Mouse (Mus musculus): ENCODE measurements around the gene Lrrc51. TPM values are rescaled to one million over a fixed set of nuclear protein-coding genes. Genes with fewer than 3 reads are reported as not detected.

The Lrrc51 gene
- total and polyA plus RNA-seq, 3 experiments, result 3.0 to 11.6 (median 4.5) TPM

GRCm38 (mm10) chr7:101965606-101966005, 31.9 kb upstream of the Lrrc51 start:
- Histone ChIP-seq H3K79me2 (replicated peaks; ENCODE audit: control insufficient read depth, insufficient read depth, low read length) (peaks cover 4% of the 10 kb centered on the region), H3K27me3 (ENCODE audit: control insufficient read depth, insufficient read depth, low read length) (no peaks in the 10 kb centered on the region), H3K9ac (ENCODE audit: low read depth, low read length) (no peak overlapping the region), H3K27ac (no peak overlapping the region), H3K4me3 (no peak overlapping the region), H3K36me3 (ENCODE audit: control insufficient read depth, insufficient read depth, low read length) (no peaks in the 10 kb centered on the region), H3K4me1 (ENCODE audit: control insufficient read depth, insufficient read depth, low read length) (peaks cover 3% of the 10 kb centered on the region)
- intact Hi-C loops (cut with DNase I), result no loop called here
- WGBS, result 54% methylated on average over 2 of the region's 2 CpGs
- no peak for TF ChIP-seq EP300 (IDR thresholded peaks at IDR 0.05; ENCODE audit: insufficient read depth, low read depth, low read length)
- TF ChIP-seq CTCF (IDR thresholded peaks at IDR 0.05), result no peak
- no peak for TF ChIP-seq POLR2A (IDR thresholded peaks at IDR 0.05; ENCODE audit: insufficient read depth, low read depth, low read length)
- no peak for DNase-seq

DNA sequence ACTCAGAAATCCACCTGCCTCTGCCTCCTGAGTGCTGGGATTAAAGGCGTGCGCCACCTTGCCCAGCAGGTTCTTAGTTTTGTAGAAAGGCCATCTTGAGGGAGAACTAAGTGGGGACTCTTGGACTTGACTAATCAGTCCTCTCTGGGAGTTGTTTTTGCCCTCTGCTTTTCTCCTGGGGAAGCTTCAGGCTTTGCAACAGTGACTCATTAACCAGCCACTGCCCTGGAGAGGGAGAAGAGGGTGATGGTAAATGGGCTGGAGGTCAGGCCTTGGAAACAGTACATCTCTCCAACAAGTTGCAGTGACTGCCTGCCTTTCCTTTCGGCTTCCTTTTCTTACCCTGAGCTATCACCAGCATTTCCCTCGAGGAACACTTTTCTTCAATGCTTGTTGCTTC, 30.9 kb upstream of the Lrrc51 start:
- Histone ChIP-seq H3K27ac (no peak overlapping the region), H3K4me1 (ENCODE audit: control insufficient read depth, insufficient read depth, low read length) (peaks cover 3% of the 10 kb centered on the region), H3K36me3 (ENCODE audit: control insufficient read depth, insufficient read depth, low read length) (no peaks in the 10 kb centered on the region), H3K79me2 (replicated peaks; ENCODE audit: control insufficient read depth, insufficient read depth, low read length) (peaks cover 4% of the 10 kb centered on the region), H3K4me3 (no peak overlapping the region), H3K27me3 (ENCODE audit: control insufficient read depth, insufficient read depth, low read length) (no peaks in the 10 kb centered on the region), H3K9ac (ENCODE audit: low read depth, low read length) (no peak overlapping the region)
- TF ChIP-seq EP300 (IDR thresholded peaks at IDR 0.05; ENCODE audit: insufficient read depth, low read depth, low read length), result no peak
- TF ChIP-seq CTCF (IDR thresholded peaks at IDR 0.05), result no peak
- no peak for TF ChIP-seq POLR2A (IDR thresholded peaks at IDR 0.05; ENCODE audit: insufficient read depth, low read depth, low read length)
- WGBS, result 82% methylated on average over 4 of the region's 4 CpGs
- no peak for DNase-seq
- intact Hi-C loops (cut with DNase I), result no loop called here

- WGBS, result 87% methylated on average over 2 of the region's 2 CpGs
- Histone ChIP-seq H3K36me3 (ENCODE audit: control insufficient read depth, insufficient read depth, low read length) (no peaks in the 10 kb centered on the region), H3K79me2 (replicated peaks; ENCODE audit: control insufficient read depth, insufficient read depth, low read length) (peaks cover 4% of the 10 kb centered on the region), H3K4me3 (no peak overlapping the region), H3K27me3 (ENCODE audit: control insufficient read depth, insufficient read depth, low read length) (no peaks in the 10 kb centered on the region), H3K27ac (no peak overlapping the region), H3K4me1 (ENCODE audit: control insufficient read depth, insufficient read depth, low read length) (no peaks in the 10 kb centered on the region; the same call in 1 of the 2 replicates), H3K9ac (ENCODE audit: low read depth, low read length) (no peak overlapping the region)
- intact Hi-C loops (cut with DNase I), result no loop called here
- TF ChIP-seq EP300 (IDR thresholded peaks at IDR 0.05; ENCODE audit: insufficient read depth, low read depth, low read length) (no peak), POLR2A (IDR thresholded peaks at IDR 0.05; ENCODE audit: insufficient read depth, low read depth, low read length) (no peak), CTCF (IDR thresholded peaks at IDR 0.05) (no peak)
- DNase-seq, result no peak
Measured at GRCm38 (mm10) chr7:101963621-101964020, 29.9 kb upstream of the Lrrc51 start.

DNA sequence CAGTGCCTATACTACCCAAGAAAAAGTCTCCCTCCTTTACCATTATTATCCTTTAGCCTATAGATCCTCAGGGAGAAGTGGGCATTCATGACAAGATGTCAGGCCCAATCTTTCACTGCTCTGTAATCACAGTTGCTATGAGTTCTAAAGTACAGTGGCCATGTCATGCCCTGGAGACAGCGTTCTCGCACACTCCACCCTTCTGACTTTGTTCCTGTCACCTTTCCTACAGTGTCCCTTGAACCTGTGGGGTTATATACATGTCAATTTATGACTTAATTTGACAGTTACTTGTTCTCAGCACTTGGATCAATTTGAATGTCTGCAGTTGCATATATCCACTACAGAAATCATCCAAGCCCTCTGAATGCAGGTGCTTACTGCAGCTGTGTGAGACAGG, 29.1 kb upstream of the Lrrc51 start:
- no peak overlapping the region for H3K9ac ChIP-seq (ENCODE audit: low read depth, low read length)
- no peak for TF ChIP-seq POLR2A (IDR thresholded peaks at IDR 0.05; ENCODE audit: insufficient read depth, low read depth, low read length)
- no peak for TF ChIP-seq CTCF (IDR thresholded peaks at IDR 0.05)
- no peak for TF ChIP-seq EP300 (IDR thresholded peaks at IDR 0.05; ENCODE audit: insufficient read depth, low read depth, low read length)
- no peak overlapping the region for H3K4me3 ChIP-seq
- no peak overlapping the region for H3K27ac ChIP-seq
- intact Hi-C loops (cut with DNase I), result no loop called here
- H3K79me2 ChIP-seq (replicated peaks; ENCODE audit: control insufficient read depth, insufficient read depth, low read length), result peaks cover 2% of the 10 kb centered on the region; the same call in 1 of the 2 replicates
- no peaks in the 10 kb centered on the region for H3K27me3 ChIP-seq (ENCODE audit: control insufficient read depth, insufficient read depth, low read length)
- 92% methylated on average over 2 of the region's 2 CpGs for WGBS
- H3K4me1 ChIP-seq (ENCODE audit: control insufficient read depth, insufficient read depth, low read length), result no peaks in the 10 kb centered on the region; the same call in 1 of the 2 replicates
- DNase-seq, result no peak
- H3K36me3 ChIP-seq (ENCODE audit: control insufficient read depth, insufficient read depth, low read length), result no peaks in the 10 kb centered on the region

DNA sequence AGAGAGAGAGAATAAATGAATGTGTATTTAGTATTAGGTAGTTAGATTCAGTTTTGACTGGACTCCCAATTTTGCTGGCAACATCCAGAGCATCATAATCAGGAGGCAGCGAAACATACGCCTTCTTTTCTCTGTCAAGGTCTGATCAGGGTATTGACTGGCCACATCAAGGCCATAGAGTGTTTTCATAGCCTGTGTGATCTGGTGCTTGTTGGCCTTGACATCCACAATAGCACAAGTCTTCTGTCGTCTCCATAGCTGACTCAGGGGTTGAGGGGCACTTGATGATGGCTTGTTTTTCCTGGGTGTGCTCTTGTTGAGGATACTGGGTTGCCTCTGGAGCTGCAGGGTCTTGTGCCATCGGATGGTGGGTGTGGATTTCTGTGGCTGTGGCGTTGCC, 23.2 kb upstream of the Lrrc51 start:
- TF ChIP-seq POLR2A (IDR thresholded peaks at IDR 0.05; ENCODE audit: insufficient read depth, low read depth, low read length) (no peak), CTCF (IDR thresholded peaks at IDR 0.05) (no peak), EP300 (IDR thresholded peaks at IDR 0.05; ENCODE audit: insufficient read depth, low read depth, low read length) (no peak)
- no peaks in the 10 kb centered on the region for H3K27me3 ChIP-seq (ENCODE audit: control insufficient read depth, insufficient read depth, low read length)
- WGBS, result 96% methylated on average over 5 of the region's 5 CpGs

DNA sequence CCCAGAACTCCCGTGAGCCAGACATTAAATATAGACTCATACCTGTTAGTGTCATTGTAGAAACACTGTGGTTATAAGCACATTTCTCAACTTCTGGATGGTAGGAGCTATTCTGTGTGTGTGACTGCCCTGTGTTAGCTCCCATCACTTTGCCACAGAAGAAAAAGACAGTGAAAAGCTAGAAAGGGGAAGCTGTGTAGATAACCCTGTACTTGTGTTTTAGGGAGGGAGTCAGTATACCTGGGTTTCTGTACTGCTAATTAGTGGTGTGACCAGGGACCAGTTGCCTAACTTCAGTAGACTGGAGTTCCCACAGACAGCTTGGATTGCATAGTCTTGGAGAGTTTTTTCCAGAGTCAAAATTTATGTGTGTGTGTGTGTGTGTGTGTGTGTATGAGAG, 22.8 kb upstream of the Lrrc51 start:
- Histone ChIP-seq H3K4me1 (ENCODE audit: control insufficient read depth, insufficient read depth, low read length) (peaks cover 2% of the 10 kb centered on the region), H3K9ac (ENCODE audit: low read depth, low read length) (no peak overlapping the region), H3K4me3 (no peak overlapping the region), H3K27ac (no peak overlapping the region), H3K79me2 (replicated peaks; ENCODE audit: control insufficient read depth, insufficient read depth, low read length) (peaks cover 3% of the 10 kb centered on the region; the same call in 1 of the 2 replicates), H3K36me3 (ENCODE audit: control insufficient read depth, insufficient read depth, low read length) (no peaks in the 10 kb centered on the region), H3K27me3 (ENCODE audit: control insufficient read depth, insufficient read depth, low read length) (no peaks in the 10 kb centered on the region)
- 85% methylated on average over 1 of the region's 1 CpGs for WGBS
- DNase-seq, result no peak
- TF ChIP-seq POLR2A (IDR thresholded peaks at IDR 0.05; ENCODE audit: insufficient read depth, low read depth, low read length) (no peak), CTCF (IDR thresholded peaks at IDR 0.05) (no peak), EP300 (IDR thresholded peaks at IDR 0.05; ENCODE audit: insufficient read depth, low read depth, low read length) (no peak)
- intact Hi-C loops (cut with DNase I), result no loop called here

More for the DNA sequence above, 23.2 kb upstream of the Lrrc51 start:
- Histone ChIP-seq H3K79me2 (replicated peaks; ENCODE audit: control insufficient read depth, insufficient read depth, low read length) (peaks cover 3% of the 10 kb centered on the region; the same call in 1 of the 2 replicates), H3K27ac (no peak overlapping the region), H3K4me3 (no peak overlapping the region), H3K36me3 (ENCODE audit: control insufficient read depth, insufficient read depth, low read length) (no peaks in the 10 kb centered on the region), H3K9ac (ENCODE audit: low read depth, low read length) (no peak overlapping the region), H3K4me1 (ENCODE audit: control insufficient read depth, insufficient read depth, low read length) (peaks cover 2% of the 10 kb centered on the region)
- intact Hi-C loops (cut with DNase I), result no loop called here
- DNase-seq, result no peak
